Comparison of ENCODE assay signal across 8 mouse cellular contexts in the genomic region with DNA sequence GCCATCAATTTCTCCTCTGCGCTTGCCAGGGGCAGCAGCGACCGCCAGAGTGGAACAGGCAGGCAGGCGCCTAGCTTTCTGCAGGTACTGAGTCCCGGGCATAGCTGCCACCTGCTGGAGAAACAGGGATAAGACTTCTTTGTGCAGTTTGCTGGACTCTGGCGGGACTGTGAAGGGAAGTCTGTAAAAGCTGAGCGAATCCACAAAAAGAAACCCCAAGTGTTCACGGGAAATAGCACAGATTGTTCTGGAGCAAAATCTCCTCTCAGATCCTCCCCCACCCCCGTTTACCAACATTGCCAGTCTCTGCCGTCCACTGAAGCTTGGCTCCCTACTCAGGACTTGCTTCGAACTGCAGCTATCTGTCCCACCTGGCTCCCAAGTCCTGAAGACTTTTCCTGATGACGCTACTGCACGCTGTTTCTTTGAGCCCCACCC. TPM values are rescaled to one million over a fixed set of nuclear protein-coding genes. Genes with fewer than 3 reads are reported as not detected.
DNase-seq lines count a peak whose midpoint lies in the region; ATAC-seq and TF ChIP-seq lines count a peak whose summit lies in the region.

No protein-coding gene starts in this region.

- TF ChIP-seq CTCF in ES-Bruce4 (IDR thresholded peaks at IDR 0.05; ENCODE audit: low read depth, low read length), result peak; percentile 72
- TF ChIP-seq CTCF in lung, adult 2 months (IDR thresholded peaks at IDR 0.05; ENCODE audit: insufficient read depth, low read length), result peak; percentile 75

- no peak for TF ChIP-seq EP300 in ES-Bruce4 (IDR thresholded peaks at IDR 0.05; ENCODE audit: insufficient read depth, low read depth, low read length)

- TF ChIP-seq POLR2A in ES-Bruce4 (IDR thresholded peaks at IDR 0.05; ENCODE audit: insufficient read depth, low read length), result no peak
- no peak for TF ChIP-seq POLR2A in lung, adult 2 months (IDR thresholded peaks at IDR 0.05; ENCODE audit: borderline replicate concordance, extremely low read depth, low read depth, low read length)

- H3K36me3 ChIP-seq in ES-Bruce4 (ENCODE audit: control insufficient read depth, insufficient read depth, low read length, poor library complexity, severe bottlenecking), result no peaks in the 10 kb centered on the region
- no peaks in the 10 kb centered on the region for H3K36me3 ChIP-seq in forebrain, embryonic 13.5 days (ENCODE audit: poor library complexity, severe bottlenecking)
- H3K36me3 ChIP-seq in neural tube, embryonic 15.5 days, result no peaks in the 10 kb centered on the region

- no peak overlapping the region for H3K27ac ChIP-seq in ES-Bruce4 (ENCODE audit: insufficient read depth, low read length)
- no peak overlapping the region for H3K27ac ChIP-seq in forebrain, embryonic 13.5 days
- no peak overlapping the region for H3K27ac ChIP-seq in neural tube, embryonic 15.5 days (replicated peaks)

- peak overlapping the region; percentile 49 for H3K4me2 ChIP-seq in forebrain, embryonic 13.5 days
- H3K4me2 ChIP-seq in neural tube, embryonic 15.5 days, result peak overlapping the region; percentile 49

- 6% methylated on average over 13 of the region's 13 CpGs for WGBS in forebrain, embryonic 13.5 days
- 4% methylated on average over 13 of the region's 13 CpGs for WGBS in lung, adult 2 months
- WGBS in neural tube, embryonic 15.5 days, result 5% methylated on average over 13 of the region's 13 CpGs

- no peak overlapping the region for H3K4me3 ChIP-seq in ES-Bruce4 (ENCODE audit: low read depth, low read length)
- H3K4me3 ChIP-seq in forebrain, embryonic 13.5 days, result peak overlapping the region; percentile 17; the same call in 1 of the 2 replicates
- H3K4me3 ChIP-seq in lung, adult 2 months (replicated peaks; ENCODE audit: extremely low read depth, low read depth, low read length), result peak overlapping the region; percentile 21
- peak overlapping the region; percentile 19 for H3K4me3 ChIP-seq in neural tube, embryonic 15.5 days (replicated peaks)

- DNase-seq in c-Kit-positive CD71-positive TER-119-positive erythroid progenitor cells, embryonic 14.5 days (ENCODE audit: low spot score), result peak; percentile 25
- peak; percentile 78 to 84 for DNase-seq in heart, postnatal 10 days
- DNase-seq in kidney, postnatal 4 days, result peak; percentile 76 to 85
- DNase-seq in lung, adult 2 months, result peak; percentile 49
- peak; percentile 75 for DNase-seq in testis, postnatal 10 days (ENCODE audit: low spot score)

- intact Hi-C loops in heart, postnatal 10 days (cut with DNase I), result loop anchor here (1.0 kb wide), 1 partner anchor 18 kb away; no protein-coding TSS in a partner anchor

- H3K9me3 ChIP-seq in ES-Bruce4 (replicated peaks; ENCODE audit: control insufficient read depth, insufficient read depth, low read length, poor library complexity, severe bottlenecking), result no peaks in the 10 kb centered on the region
- no peaks in the 10 kb centered on the region for H3K9me3 ChIP-seq in forebrain, embryonic 13.5 days (replicated peaks)
- H3K9me3 ChIP-seq in neural tube, embryonic 15.5 days (replicated peaks), result no peaks in the 10 kb centered on the region

- ATAC-seq in forebrain, embryonic 13.5 days, result peak; percentile 46
- ATAC-seq in neural tube, embryonic 15.5 days (ENCODE audit: low FRiP score), result peak; percentile 32; the same call in 1 of the 2 replicates

- H3K27me3 ChIP-seq in ES-Bruce4 (ENCODE audit: control insufficient read depth, insufficient read depth, low read length, poor library complexity, severe bottlenecking), result no peaks in the 10 kb centered on the region
- H3K27me3 ChIP-seq in forebrain, embryonic 13.5 days, result peaks cover 20% of the 10 kb centered on the region
- H3K27me3 ChIP-seq in neural tube, embryonic 15.5 days (replicated peaks), result peaks cover 10% of the 10 kb centered on the region

- no peak overlapping the region for H3K9ac ChIP-seq in ES-Bruce4 (ENCODE audit: low read depth, poor library complexity, severe bottlenecking)
- H3K9ac ChIP-seq in forebrain, embryonic 13.5 days, result peak overlapping the region; percentile 45
- 0 out of 2 replicates have a peak overlapping the region, but pooled peaks have one; percentile 20 for H3K9ac ChIP-seq in neural tube, embryonic 15.5 days (replicated peaks)

- H3K4me1 ChIP-seq in ES-Bruce4 (ENCODE audit: control insufficient read depth, insufficient read depth, low read length), result no peaks in the 10 kb centered on the region
- peaks cover 30% of the 10 kb centered on the region for H3K4me1 ChIP-seq in forebrain, embryonic 13.5 days
- H3K4me1 ChIP-seq in lung, adult 2 months (ENCODE audit: control insufficient read depth, insufficient read depth, low read length), result no peaks in the 10 kb centered on the region
- H3K4me1 ChIP-seq in neural tube, embryonic 15.5 days, result peaks cover 31% of the 10 kb centered on the region

RNA-seq across cellular contexts. Expression of gene Celf6, which starts 7.2 kb away (rescaled TPM):
- 0.64 TPM in 1 of 2 replicates, not detected in the other for polyA plus RNA-seq in ES-Bruce4 (2011; ENCODE audit: insufficient read depth, insufficient read length, low read depth, missing spikeins)
- 19.5 and 25.5 TPM in 2 replicates for polyA plus RNA-seq in forebrain, embryonic 13.5 days (2015; fragmentation: Nextera tagmentation; extraction: Ambion mirVana)
- total RNA-seq in heart, postnatal 10 days (2021), result not detected
- 0.07 and 0.15 TPM in 2 replicates for polyA plus RNA-seq in lung, adult 2 months (2012; rRNA removed)
- polyA plus RNA-seq in neural tube, embryonic 15.5 days (2015; fragmentation: Nextera tagmentation; extraction: Ambion mirVana), result 30.5 and 35.8 TPM in 2 replicates

RNA-seq across cellular contexts. Expression of gene Parp6, which starts 32.2 kb away (rescaled TPM):
- polyA plus RNA-seq in ES-Bruce4 (2011; ENCODE audit: insufficient read depth, insufficient read length, low read depth, missing spikeins), result 28.3 and 30.9 TPM in 2 replicates
- polyA plus RNA-seq in forebrain, embryonic 13.5 days (2015; fragmentation: Nextera tagmentation; extraction: Ambion mirVana), result 154 and 155 TPM in 2 replicates
- 10 to 100 TPM; 15.6 to 19.3 TPM for total RNA-seq in heart, postnatal 10 days (2021)
- polyA plus RNA-seq in lung, adult 2 months (2012; rRNA removed), result 23.5 and 43.6 TPM in 2 replicates
- 180 and 208 TPM in 2 replicates for polyA plus RNA-seq in neural tube, embryonic 15.5 days (2015; fragmentation: Nextera tagmentation; extraction: Ambion mirVana)

RNA-seq across cellular contexts. Expression of gene Tmem202, which starts 45.2 kb away (rescaled TPM):
- polyA plus RNA-seq in ES-Bruce4 (2011; ENCODE audit: insufficient read depth, insufficient read length, low read depth, missing spikeins), result not detected in 2 replicates
- polyA plus RNA-seq in forebrain, embryonic 13.5 days (2015; fragmentation: Nextera tagmentation; extraction: Ambion mirVana), result 0.49 TPM in 1 of 2 replicates, not detected in the other
- total RNA-seq in heart, postnatal 10 days (2021), result under 1 TPM; 0.22 to 0.31 TPM
- polyA plus RNA-seq in lung, adult 2 months (2012; rRNA removed), result 0.36 and 0.64 TPM in 2 replicates
- polyA plus RNA-seq in neural tube, embryonic 15.5 days (2015; fragmentation: Nextera tagmentation; extraction: Ambion mirVana), result 0.83 and 1.3 TPM in 2 replicates

RNA-seq across cellular contexts. Expression of gene Hexa, which starts 45.5 kb away (rescaled TPM):
- polyA plus RNA-seq in ES-Bruce4 (2011; ENCODE audit: insufficient read depth, insufficient read length, low read depth, missing spikeins), result 75.6 and 81.1 TPM in 2 replicates
- 35.8 and 38.8 TPM in 2 replicates for polyA plus RNA-seq in forebrain, embryonic 13.5 days (2015; fragmentation: Nextera tagmentation; extraction: Ambion mirVana)
- 10 to 100 TPM; 33.1 to 38.1 TPM for total RNA-seq in heart, postnatal 10 days (2021)
- 90.7 and 106 TPM in 2 replicates for polyA plus RNA-seq in lung, adult 2 months (2012; rRNA removed)
- polyA plus RNA-seq in neural tube, embryonic 15.5 days (2015; fragmentation: Nextera tagmentation; extraction: Ambion mirVana), result 59.9 and 64.3 TPM in 2 replicates

Comparison
In these comparisons a context has a peak if more than half of its experiments do, and no peak if none do; other contexts are left out.
1. DNase-seq: peak in every context shown above with its lines; median percentile 81 in heart, postnatal 10 days; 80 in kidney, postnatal 4 days; 75 in testis, postnatal 10 days; 49 in lung, adult 2 months; 25 in c-Kit-positive CD71-positive TER-119-positive erythroid progenitor cells, embryonic 14.5 days.
2. RNA of gene Celf6, which starts 7.2 kb away (polyA plus RNA-seq): 30.5 to 35.8 TPM in neural tube, embryonic 15.5 days and 19.5 to 25.5 TPM in forebrain, embryonic 13.5 days; 0.64 TPM in ES-Bruce4 and 0.07 to 0.15 TPM in lung, adult 2 months; every median in the first group is over 10 times any median in the second.